Mouse (Mus musculus) right cerebral cortex, postnatal 10 days (tissue): ENCODE data around the gene Pgm3.
"Not testable (repeated sequence)": the region's sequence is repeated elsewhere in the genome, so short reads cannot be mapped to it uniquely, and the experiment has no call there.

Experiments used
- DNase-seq, 2 experiments: peaks; one replicate each; pipeline ENCODE4 v3.0.0; 2021; ENCODE audit warnings: low spot score in 2 of 2

The Pgm3 gene

DNA sequence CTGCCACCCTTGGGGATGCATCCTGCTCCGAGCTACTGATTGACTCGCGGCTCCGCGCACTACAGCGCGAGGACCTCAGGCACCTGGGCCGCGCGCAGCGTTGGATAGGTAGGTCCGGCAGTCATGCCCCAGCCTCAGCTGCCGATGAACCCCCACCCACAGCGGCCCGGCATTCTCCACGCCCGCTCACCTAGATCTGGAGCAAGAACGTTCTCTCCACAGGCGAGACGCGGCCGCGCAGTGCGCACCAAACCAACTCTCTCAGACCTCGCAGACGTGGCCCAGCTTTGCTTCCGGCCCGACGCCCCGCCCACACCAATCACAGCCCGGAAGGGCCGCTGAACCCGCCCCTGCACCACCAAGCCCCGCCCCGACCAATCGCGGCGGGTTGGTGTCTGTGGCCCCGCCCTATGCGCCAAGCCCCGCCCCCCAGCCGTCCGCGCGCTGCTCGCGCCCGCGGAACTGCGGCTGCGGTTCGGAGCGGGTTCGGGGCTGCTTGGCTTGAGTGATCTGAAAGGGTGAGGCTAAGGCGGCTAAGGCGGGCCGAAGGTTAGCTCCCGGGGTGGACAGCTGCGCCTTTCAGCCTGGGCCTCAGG is at the start of gene Pgm3, which contains the start of gene Rwdd2a:
TSS of gene Pgm3 (minus strand) at position 303 of the 596 bp plus-strand sequence.
TSS of gene Rwdd2a (plus strand) at position 452 of the 596 bp plus-strand sequence.
- DNase-seq = peak; percentile 98

DNA sequence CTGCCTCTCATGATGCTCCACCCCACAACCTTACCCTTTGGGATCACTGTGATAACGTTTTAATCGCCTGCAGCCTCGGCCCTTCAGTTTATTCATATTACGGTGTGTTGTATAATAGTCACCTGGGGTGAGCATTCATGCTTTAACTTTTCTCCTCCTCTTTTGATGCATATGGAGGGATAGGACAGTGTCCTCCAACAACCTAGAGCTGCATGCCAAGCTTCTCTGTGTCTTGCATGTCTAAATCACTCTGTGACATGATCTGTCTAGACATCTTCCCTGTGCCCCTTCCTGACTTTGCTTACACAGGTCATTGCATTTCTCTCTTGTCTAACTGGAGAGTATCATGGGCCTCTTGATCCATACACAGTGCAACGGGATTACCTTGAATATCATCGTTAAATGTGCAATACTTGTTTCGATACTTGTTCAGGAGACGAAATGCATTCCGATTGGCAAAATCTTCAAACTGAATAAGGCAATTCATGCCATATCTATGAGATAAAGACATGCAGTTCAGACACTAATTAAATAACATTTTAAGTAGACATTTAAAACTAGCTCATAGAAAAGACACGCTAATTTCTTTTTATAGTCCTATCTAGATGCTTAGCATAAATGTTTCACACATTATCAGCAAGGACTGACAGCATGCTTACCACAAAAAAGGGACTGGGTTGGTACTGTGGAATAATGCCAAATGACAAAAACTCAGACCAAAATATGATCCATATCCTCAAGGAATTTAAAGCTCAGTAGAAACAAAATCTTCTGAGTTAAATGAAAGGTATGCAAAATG is 47.9 kb upstream of the Pgm3 start:
- DNase-seq = no peak

DNA sequence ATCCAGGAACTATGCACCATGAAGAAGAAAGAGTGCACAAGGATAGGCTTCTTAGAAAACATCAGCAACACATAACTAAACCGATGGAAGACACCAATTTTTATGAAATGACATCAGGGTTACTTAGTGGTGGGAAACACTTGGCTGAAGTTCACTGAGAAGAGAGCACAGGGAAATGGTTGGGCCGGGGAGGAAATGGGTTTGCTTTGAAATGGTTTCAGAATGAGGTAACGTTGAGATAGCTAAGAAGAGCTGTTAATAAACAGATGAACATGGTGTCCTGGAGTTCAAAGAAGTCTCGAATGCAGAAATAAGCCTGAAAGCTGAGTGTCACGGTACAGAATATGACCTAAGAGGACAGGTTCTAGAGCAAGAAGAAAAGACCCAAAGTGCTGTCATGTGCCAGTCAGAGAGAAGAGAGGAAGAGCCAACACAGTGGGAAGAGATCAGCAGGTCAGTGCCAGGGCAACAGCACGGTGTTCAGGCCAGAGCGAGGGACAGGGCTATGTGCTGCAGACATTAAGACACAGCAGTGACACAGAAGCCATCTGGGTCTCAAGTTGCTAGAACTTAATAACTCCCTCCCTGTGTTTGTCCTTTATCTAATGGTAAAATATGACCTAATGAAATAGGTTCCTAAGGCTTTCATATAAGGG is 46.3 kb upstream of the Pgm3 start:
- DNase-seq = no peak

DNA sequence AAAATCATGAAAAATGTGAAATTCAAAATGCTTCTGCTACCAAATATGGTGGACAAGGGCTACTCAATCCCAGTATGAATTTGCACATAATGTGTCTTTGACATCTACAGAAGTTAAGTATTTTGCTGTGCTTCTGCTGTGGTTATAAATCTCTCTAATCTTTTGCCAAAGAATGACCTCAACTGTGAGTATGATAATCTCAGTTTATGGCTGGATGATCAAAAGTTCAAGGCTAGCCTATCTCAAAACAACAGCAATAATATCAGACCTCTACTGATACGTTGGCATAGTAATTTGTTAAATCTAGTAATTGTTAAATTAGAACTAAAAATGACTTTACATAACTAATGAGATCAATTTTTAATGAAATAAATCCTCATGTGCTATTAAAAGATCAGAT is 44.1 kb upstream of the Pgm3 start:
- no peak for DNase-seq

DNA sequence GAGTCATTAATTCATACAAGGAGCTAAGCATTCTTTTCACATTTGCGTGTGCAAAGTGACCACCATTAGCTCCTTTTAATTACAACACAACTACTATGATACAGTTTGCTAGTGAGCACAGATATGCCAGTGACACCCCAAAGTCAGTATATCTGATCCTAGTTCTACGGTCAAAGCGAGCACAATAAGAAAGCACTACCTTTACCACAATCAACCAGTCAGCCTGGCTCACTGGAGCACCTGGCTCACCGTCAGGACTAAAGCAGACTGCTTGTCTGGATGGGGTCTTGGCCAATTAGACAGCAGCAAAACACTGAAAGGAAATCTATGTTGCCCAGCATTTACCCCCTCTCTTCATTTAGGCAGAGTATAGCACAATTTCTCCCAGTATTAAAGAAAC is 40.4 kb upstream of the Pgm3 start:
- no peak for DNase-seq

DNA sequence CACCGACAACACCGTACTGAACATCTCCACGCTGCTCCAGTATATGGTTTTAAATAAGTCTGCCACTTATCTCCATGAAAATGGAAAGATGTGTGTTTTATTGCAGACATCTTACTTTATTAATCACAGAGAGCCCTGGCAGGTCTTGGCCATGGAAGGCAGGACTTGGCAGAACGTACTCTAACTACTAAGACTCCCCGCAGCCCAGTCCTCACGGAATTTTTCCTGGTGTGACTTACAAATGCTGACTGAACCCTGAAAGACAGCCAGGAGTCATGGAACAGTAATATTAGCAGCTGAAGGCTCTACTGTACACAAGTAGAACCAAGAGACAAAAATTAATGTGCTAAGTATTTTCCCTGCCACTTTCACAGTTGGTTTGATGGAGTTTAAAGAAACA is 34.1 kb upstream of the Pgm3 start:
- no peak for DNase-seq

DNA sequence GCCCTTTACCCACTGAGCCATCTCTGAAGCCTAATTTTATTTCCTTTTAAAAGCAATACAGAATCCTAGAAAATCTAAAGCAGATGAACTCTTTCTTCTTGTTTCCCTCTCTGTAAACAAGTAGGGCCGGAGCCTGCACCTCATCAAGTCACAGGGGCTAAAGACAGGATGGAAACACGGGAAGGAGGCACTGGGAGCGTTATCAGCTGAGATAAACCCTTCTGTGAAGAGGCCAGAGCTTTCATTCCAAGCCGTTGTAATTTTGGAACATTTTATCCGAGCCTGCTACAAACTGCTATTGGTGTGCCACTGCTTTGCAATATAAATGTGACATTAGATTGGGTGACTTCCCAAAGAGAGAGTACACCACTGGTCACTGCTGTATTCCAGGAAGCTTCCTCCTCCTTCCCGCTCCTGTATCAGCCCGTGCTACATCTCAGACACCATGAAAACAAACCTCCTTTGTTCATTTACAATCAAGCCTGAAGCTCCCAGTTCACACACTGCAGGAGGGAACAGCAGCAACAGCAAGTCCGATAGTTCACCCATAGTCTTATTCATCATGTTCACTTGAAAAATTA is 28.2 kb upstream of the Pgm3 start:
- no peak for DNase-seq

DNA sequence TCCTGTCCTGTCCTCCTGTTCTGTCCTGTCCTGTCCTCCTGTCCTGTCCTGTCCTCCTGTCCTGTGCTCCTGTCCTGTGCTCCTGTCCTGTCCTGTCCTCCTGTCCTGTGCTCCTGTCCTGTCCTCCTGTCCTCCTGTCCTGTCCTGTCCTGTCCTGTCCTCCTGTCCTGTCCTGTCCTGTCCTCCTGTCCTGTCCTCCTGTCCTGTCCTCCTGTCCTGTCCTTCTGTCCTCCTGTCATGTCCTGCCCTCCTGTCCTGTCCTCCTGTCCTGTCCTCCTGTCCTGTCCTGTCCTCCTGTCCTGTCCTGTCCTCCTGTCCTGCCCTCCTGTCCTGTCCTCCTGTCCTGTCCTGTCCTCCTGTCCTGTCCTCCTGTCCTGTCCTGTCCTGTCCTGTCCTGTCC is 25.3 kb upstream of the Pgm3 start:
- not testable (repeated sequence) for DNase-seq

DNA sequence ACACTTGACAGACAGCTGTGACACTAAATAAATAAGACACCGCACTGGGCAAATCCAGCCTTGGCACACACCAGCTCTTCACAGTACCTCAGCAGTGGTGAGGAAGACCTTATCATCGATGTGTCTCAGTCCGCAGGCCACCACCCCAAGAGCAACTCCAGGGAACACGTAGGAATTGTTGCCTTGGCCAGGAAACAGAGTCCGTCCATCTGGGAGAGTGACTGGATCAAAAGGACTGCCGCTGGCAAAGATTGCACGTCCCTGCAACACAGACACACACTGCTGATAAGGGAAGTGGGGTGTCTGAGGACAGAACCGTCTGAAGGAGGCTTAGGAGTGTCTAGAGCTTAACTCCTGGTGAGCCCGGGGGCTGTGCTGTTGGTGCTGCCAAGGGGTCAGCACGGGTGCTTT is 22.7 kb upstream of the Pgm3 start:
- not testable (repeated sequence) for DNase-seq

DNA sequence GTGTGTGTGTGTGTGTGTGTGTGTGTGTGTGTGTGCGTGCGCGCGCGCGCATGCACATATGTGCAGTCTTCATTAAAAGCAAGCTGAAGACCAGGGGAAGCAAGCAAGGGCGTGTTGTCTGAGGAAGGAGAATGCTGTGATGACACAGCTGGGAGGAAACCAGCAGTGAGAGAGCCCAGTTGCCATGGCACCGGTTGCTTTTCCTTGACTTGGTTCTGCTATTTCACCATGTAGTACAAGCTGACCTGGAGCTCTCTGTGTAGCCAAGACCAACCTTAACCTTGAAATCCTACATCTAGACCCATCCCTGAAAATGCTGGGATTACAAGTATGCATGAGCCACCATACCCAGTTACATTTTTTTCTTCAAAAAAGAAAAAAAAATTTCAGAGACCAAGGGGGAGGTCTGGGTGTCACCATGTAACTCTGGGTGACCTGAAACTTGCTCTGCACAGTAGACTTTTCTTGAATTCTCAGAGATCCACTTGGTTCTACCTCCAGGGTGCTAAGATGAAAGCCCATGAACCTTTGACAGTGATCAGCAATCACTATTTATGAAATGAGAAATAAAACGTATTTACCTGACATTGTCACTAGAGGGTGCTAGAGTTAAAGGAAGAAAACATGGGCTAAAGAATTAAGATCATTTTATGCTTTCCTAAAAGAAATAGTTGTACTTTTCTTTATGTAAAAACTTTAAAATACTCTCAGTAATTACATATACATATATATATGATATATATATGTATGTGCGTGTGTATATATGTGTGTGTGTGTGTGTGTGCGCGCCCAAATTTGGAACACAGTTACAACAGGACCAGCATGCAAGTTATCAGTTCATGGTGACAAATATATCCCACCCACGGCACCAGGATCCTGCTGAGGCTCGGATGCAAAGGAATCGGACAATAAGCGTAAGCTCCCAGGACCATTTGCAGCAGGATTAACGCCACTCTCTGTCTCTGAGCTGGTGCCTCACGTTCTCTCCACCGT is 21.3 kb upstream of the Pgm3 start:
- peak; percentile 79 to 88 for DNase-seq

DNA sequence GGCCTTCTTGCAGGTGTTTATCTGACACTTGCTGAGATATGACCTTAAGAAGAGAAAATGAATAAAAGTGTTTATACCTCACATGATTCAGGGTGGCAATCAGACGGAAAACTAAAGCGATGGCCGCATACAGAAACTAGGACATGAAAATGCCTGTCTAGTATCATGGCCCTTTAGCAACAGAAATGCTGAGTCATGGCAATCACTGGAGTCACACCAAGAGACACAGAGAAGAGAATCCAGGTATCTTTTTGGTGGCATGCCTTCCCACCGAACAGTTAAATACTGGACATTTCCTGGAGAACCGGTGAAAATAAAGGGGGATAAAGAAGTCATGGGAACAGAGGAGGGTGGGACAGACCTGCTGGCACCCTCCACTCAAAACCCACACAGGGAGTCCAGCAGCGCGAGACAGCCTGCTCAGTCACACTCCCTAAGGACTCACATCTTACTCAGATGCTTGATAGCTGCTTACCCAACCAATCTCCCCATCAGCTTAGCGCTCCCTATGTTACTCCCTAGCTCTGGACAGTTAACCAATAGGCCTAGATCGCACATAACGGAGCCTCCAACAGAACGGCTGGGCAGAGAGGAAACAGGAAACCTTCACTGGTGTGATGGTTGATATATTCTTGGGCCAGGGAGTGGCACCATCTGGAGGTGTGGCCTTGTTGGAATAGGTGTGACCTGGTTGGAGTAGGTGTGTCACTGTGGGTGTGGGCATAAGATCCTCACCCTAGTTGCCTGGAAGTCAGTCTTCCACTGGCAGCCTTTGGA is 15.6 kb upstream of the Pgm3 start:
- no peak for DNase-seq

DNA sequence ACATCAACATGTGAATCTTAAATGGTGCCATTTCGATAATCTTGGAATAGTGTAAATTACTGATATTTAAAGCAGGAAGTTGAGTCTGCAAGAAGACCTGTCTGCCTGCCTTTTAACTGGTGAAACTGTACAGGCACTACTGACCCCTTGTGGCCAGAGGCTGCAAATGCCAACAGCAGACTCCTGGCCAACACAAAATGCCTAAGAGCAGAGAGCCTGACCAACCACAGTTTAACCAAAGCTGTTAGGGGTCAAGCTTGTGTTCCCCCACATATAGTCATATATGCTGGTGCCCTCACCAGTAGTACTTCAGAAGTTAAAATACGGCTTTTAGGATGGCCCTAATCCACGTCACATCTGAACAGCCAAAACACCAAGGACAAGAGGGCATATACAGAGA is 12.1 kb upstream of the Pgm3 start:
- peak; percentile 74 to 79 for DNase-seq

DNA sequence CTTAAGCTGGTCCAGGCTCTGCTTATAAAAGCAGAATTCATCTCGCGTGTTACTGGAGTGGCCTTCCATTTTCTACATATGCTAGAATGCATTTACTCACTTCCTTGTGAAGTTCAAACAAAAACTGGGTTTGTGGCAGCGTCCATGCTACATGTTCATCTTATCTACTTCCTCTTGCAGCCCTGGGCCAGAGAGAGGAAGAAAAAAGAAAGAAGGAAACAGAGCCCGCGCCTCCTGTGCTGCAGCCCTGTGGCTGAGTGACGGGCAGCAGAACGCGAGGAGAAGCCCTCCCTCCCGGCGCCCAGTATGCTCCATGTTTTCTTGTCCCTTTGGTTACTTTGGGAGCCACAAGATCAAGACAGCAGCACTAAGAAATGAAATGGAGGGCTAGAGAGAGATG is 8.0 kb upstream of the Pgm3 start:
- DNase-seq = no peak

DNA sequence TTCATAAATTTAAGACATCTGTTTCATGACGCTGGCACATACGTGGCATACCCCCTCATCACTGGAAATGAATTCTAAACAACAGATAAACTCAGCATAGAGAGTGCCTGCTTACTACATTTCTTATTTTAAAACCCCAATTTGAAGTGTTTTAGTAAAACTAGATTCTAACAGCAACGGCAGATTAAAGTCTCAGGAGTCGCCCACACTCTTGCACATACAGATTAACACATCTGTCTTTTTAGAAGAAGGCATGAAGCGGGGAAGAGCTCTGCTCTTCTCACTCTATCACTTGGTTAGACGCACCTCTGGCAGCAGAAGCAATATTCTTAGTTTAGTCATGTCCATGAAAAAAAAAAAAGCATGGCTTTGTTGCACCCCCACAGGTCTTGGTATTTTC is 3.5 kb upstream of the Pgm3 start:
- no peak for DNase-seq

DNA sequence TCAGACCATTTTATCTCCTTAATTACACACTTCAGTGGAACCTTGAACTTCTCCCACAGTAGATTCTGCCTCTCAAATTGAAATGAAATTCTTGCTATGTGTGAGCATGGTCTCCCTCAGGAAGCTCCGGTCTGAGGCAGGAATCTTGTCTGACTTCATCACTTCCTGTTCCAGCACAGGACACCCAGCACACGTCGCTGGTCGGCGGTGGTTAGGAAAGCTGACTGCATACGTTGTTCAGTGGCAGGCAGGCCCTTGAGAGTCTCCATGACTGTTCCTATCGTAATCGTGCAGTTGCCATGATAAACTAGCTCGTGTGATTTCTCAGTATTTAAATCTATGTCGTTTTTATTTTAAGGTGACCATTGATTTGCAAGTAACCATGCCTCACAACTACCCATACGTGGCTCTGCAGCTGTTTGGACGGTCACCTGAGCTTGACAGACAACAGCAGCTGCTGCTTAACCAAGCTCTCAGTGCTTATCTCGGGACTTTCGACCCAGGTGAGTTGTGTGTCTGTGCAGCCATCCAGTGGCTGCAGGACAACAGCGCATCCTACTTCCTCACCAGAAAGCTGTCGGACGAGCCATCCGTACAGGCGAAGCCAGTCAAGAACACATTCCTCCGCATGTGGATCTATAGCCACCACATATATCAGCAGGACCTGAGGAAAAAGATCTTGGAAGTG is 2.1 kb upstream of the Pgm3 start:
- DNase-seq = no peak

DNA sequence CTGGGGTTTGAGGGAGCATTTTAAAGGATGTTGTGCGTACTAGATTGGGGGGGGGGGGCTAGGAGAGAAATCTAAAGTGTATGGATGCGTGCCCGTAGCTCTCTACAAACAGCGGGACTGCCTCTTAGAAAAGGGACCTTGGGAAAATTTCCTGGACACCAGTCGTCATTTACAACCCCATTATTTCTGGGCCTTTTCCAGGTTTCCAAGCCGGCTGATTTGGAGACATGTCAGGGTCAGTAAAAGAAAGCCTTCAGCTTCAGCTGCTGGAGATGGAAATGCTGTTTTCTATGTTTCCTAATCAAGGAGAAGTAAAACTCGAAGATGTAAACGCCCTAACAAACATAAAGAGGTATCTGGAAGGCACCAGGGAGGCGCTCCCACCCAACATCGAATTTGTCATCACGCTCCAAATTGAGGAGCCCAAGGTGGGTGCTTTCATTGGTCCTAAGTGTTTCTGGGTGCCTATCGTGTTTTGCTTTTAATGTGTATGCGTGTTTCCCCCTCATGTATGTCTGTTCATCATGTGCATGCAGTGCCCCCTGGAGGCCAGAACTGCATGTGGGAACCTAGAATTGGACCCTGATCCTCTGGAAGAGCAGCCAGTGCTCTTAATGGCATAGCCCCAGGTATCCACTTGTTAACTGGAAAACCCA is 1.1 kb upstream of the Pgm3 start:
- peak; percentile 87 to 88 for DNase-seq

DNA sequence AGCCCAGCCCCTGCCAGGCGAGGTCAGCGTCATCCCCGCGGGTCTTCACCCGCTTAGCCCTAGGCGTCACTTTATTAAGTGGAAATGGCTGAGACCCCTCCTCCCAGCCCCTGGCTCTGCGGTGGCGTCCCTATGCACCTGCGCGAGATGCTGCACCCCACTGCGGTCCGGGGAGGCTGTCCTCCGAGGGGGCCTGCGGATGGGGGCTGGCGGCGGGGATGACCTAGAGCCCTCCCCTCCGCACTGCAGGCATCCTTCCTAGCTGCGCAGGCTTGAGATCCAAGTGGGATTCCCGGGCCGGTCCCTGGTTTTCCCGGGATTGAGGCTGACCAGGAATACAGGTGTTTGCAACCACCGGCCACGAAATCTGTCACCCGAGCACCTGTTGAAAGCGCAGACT is 554 bp upstream of the Pgm3 start:
- DNase-seq = peak in 1 of 2 experiments; percentile 58

DNA sequence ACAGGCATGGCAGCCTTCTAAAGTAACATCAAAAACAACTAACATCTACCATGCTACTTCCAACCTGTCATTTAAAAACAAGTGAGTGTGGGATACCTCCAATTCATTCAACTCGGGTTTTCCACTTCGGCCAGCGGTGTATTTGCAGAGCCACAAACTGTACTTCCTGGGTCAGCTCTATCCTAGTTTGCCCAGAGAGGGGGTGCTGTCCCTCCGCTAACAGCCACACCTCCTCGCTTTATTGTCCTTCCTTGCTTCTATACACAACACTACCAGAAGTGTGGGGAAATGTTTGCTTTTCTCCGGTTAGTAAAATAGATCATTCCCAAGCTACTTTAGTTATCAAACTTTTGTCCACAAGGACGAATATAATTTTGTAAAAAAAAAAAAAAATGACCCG is 696 bp downstream of the Pgm3 start:
- peak in 1 of 2 experiments; percentile 17 for DNase-seq

DNA sequence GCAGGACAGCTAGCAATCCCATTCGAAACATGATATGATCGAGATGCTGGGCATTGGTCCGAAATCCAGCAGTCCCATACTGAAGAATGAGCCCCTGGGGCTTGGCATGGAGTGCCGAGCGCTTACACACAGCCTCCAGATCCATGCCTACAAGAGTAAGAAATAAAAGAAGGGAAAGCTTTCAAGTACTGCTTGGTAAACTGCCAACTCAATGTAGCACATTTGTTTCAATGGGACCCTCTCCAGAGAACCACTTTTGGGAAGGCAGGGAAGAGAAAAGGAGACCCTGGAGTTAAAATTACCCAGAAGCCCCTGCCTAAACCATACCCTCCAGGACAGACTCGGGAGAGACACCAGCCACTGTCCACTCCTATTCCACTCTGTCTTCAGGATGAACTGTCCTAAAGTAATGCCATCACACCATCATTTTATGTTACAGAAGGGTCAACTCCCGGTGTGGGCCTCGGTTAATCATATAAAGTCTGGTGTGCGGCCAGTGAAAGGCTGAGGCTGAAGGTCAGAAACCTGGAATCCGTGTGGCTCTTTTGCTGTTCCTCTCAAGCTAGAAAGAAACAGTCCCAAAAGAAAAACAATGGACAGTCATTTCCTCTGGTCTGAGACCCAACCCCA is 1.3 kb downstream of the Pgm3 start:
- DNase-seq = peak in 1 of 2 experiments; percentile 23
